Mouse (Mus musculus) hindbrain, embryonic 16.5 days (tissue): ENCODE measurements around the gene C1ql4. TPM values are rescaled to one million over a fixed set of nuclear protein-coding genes. Genes with fewer than 3 reads are reported as not detected.

ENCODE experiments used
- ATAC-seq: fragments of 200-750 bp; cut with Nextera tagmentation; 2 replicates; pipeline ENCODE4 v1.8.0; 2017; ENCODE audit warnings: moderate TSS enrichment, moderate library complexity
- H3K27ac ChIP-seq: fragments of 300-500 bp; sonication (generic); 2 replicates; pipeline ENCODE4 v1.5.1; 2014; ENCODE audit warnings: low read depth, mild to moderate bottlenecking, control low read depth, low read length, moderate library complexity
- H3K27me3 ChIP-seq: fragments of 300-500 bp; sonication (generic); replicated peaks from 2 replicates; pipeline ENCODE4 v1.6.1; 2014; ENCODE audit warnings: low read length; ENCODE audit not compliant: control insufficient read depth, insufficient read depth
- H3K36me3 ChIP-seq: fragments of 300-500 bp; sonication (generic); 2 replicates; pipeline ENCODE4 v1.6.1; 2014; ENCODE audit warnings: mild to moderate bottlenecking, low read length, moderate library complexity, mixed read lengths; ENCODE audit not compliant: control insufficient read depth, insufficient read depth
- H3K4me1 ChIP-seq: fragments of 300-500 bp; sonication (generic); 2 replicates; pipeline ENCODE4 v1.6.1; 2014; ENCODE audit warnings: low read depth, low read length; ENCODE audit not compliant: control insufficient read depth, insufficient read depth
- H3K4me2 ChIP-seq: fragments of 300-500 bp; sonication (generic); 2 replicates; pipeline ENCODE4 v1.6.1; 2014; ENCODE audit warnings: mild to moderate bottlenecking, low read length, control low read depth, moderate library complexity
- H3K4me3 ChIP-seq: fragments of 300-500 bp; sonication (generic); 2 replicates; pipeline ENCODE4 v1.5.1; 2014; ENCODE audit warnings: mild to moderate bottlenecking, low read length, control low read depth, moderate library complexity
- H3K9ac ChIP-seq: fragments of 300-500 bp; sonication (generic); 2 replicates; pipeline ENCODE4 v1.6.1; 2014; ENCODE audit warnings: low read depth, mild to moderate bottlenecking, control low read depth, low read length, moderate library complexity
- H3K9me3 ChIP-seq: fragments of 300-500 bp; sonication (generic); 2 replicates; pipeline ENCODE4 v1.6.1; 2014; ENCODE audit warnings: mild to moderate bottlenecking, low read length, moderate library complexity; ENCODE audit not compliant: control insufficient read depth
- WGBS: fragments of 180-500 bp; shearing (Covaris S2); extraction: QIAGEN DNeasy Blood & Tissue Kit; methylation state at CpG from one replicate; pipeline ENCODE4 v1.1.7; 2014; 5-methylcytosine and 5-hydroxymethylcytosine counted together
- polyA plus RNA-seq: library from polyadenylated mRNA; unstranded; fragments of >200 nt; fragmentation: Nextera tagmentation; extraction: Ambion mirVana; gene quantifications from 2 replicates; pipeline ENCODE4 v1.2.1, GENCODE M21; 2015

C1ql4 gene
- 4.0 and 5.7 TPM in 2 replicates for polyA plus RNA-seq

GRCm38 (mm10) chr15:99087253-99088075 is at the start of gene C1ql4:
Gene C1ql4 (minus strand): TSS chr15:99087817.
- no peak within 1 kb of the TSS; the same call in 1 of the 2 replicates for H3K9ac ChIP-seq
- H3K9me3 ChIP-seq, result no peaks in the 10 kb centered on the region
- ATAC-seq, result 0 out of 2 replicates have a peak, but pooled peaks have one; percentile 9
- peak within 1 kb of the TSS; percentile 25 for H3K4me3 ChIP-seq
- no peak within 1 kb of the TSS for H3K27ac ChIP-seq
- peaks cover 47% of the 10 kb centered on the region for H3K27me3 ChIP-seq
- peak within 1 kb of the TSS; percentile 55 for H3K4me2 ChIP-seq
- H3K4me1 ChIP-seq, result peaks cover 5% of the 10 kb centered on the region; the same call in 1 of the 2 replicates
- WGBS, result 5% methylated on average over 56 of the region's 60 CpGs
- no peaks in the 10 kb centered on the region for H3K36me3 ChIP-seq

GRCm38 (mm10) chr15:99129956-99130910 is 42.6 kb upstream of the C1ql4 start:
- Histone ChIP-seq H3K4me2 (no peak overlapping the region), H3K27me3 (no peaks in the 10 kb centered on the region), H3K4me1 (peaks cover 20% of the 10 kb centered on the region), H3K9me3 (no peaks in the 10 kb centered on the region), H3K36me3 (no peaks in the 10 kb centered on the region), H3K9ac (no peak overlapping the region), H3K4me3 (no peak overlapping the region), H3K27ac (no peak overlapping the region)
- no peak for ATAC-seq
- 69% methylated on average over 22 of the region's 22 CpGs for WGBS

DNA sequence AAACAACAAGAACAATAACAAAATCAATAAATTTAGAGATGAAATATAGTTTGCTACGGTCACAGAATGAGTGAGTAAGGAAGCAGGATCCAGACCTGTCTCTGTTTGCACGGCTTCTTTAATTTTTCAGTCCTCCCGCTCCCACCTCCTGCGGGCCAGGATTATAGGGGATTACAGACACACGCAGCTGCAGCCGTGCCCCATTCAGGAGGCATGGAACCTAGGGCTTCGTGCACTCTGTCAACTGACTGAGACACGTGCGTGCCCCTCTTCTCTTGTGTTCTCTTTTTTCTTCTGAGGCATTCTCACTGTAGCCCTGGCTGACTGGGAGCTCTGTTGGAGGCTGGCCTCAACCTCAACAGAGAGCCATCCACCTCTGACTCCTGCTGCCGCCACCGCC is 41.8 kb upstream of the C1ql4 start:
- H3K9me3 ChIP-seq, result no peaks in the 10 kb centered on the region
- no peaks in the 10 kb centered on the region for H3K27me3 ChIP-seq
- 62% methylated on average over 11 of the region's 11 CpGs for WGBS
- no peak overlapping the region for H3K4me2 ChIP-seq
- no peak overlapping the region; the same call in 1 of the 2 replicates for H3K9ac ChIP-seq
- no peak for ATAC-seq
- no peak overlapping the region for H3K27ac ChIP-seq
- no peak overlapping the region for H3K4me3 ChIP-seq
- peaks cover 20% of the 10 kb centered on the region for H3K4me1 ChIP-seq
- no peaks in the 10 kb centered on the region for H3K36me3 ChIP-seq

DNA sequence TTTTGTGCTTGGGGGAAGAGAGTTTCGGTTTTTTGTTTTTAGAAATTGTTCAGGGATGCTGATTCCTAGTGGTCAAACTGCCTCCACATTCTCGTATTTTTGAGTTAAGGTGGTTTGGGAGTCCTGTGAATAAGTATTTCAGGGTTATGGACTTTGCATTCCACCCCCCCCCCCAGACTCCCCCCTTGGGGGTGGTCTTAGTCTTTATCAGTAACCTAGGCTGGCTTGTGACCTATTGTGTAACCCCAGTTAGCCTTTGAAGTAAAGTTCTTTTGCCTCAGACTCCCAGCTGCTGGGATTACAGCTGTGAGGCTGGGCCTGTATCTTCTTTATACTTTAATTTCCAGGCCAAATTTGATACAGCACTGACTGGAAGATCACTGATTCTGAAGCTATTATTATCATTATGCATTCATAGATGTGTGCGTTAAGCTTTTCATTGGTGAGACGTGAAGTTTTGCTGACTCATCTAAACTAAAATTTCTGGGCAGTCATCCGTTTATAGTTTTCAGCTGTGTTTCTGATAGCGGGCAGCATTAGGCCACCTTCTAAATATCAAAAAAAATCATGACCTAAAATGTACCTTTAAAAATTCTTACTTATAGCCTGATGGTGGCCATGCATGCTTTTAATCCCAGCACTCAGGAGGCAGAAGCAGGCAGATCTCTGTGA is 40.4 kb upstream of the C1ql4 start:
- Histone ChIP-seq H3K4me3 (peak overlapping the region; percentile 73), H3K4me1 (peaks cover 20% of the 10 kb centered on the region), H3K36me3 (no peaks in the 10 kb centered on the region), H3K27ac (no peak overlapping the region), H3K27me3 (no peaks in the 10 kb centered on the region), H3K9me3 (no peaks in the 10 kb centered on the region), H3K9ac (no peak overlapping the region), H3K4me2 (peak overlapping the region; percentile 95)
- WGBS, result 57% methylated on average over 6 of the region's 6 CpGs
- no peak for ATAC-seq

DNA sequence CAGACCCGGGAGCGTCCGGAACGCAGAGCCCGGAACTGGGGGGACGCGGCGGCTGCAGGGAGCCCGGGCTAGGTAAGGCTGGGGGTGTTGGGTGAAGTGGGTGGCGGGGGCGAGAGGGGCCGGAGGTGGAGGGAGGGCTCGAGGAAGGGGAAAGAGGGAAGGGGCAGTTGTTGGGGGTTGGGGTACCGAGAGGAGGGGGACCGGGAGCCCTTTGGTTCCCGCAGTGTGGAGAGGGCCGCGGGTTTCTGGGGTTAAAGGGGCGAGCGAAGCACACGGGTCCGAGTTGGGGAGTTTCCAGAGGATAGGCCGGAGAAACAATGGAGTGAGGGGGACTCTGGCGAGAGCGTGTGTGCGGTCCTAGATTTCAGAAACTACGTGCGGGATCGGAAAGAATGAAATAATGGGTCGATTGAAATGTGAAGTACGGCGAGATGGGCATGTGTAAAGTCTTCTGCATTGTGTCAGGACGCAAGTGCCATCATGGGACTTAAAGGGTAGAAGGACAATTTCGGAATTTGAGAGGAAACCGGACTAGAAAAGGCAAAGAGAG is 39.3 kb upstream of the C1ql4 start:
- Histone ChIP-seq H3K4me3 (peak overlapping the region; percentile 73), H3K9ac (peak overlapping the region; percentile 88), H3K27me3 (no peaks in the 10 kb centered on the region), H3K4me1 (peaks cover 20% of the 10 kb centered on the region), H3K36me3 (no peaks in the 10 kb centered on the region), H3K27ac (peak overlapping the region; percentile 95), H3K9me3 (no peaks in the 10 kb centered on the region), H3K4me2 (peak overlapping the region; percentile 95)
- WGBS, result 0% methylated on average over 35 of the region's 35 CpGs
- peak; percentile 62 for ATAC-seq

DNA sequence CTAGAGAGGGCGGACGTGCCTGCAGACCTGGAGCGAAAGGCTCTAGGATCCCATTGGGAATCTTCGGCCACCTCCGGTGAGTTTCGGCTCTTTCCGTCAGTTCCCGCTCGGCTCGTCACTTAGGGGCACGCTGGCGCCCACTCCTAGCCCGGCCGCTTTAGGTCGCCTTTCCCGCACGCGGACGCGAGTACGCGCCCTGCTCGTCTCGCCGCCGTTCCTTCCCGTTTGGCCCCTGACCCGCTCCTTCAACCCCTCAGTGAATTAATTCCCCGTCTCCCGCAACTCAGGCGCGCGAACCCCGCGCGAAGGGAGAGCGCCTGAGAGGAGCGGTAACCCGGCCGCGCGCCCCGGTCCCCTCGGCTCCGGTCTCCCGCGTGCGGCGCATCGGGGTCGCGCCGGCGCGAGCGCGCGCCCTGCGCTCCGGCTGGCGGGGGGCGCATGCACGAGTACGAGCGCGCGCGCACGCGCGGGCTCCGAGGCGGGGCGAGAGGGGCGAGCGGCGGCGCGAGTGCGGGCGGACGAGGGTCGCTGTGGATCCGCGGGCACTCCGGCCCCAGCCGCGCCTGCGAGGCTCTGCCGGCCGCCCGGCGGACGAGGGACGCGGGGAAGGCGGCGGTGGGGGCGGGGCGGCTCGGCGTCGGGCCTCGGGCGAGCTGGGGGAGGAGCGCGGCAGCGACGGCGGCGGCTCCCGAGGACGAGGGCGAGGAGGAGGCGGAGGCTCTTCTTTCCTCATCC is 38.6 kb upstream of the C1ql4 start:
- WGBS, result under 1% methylated on average over 93 of the region's 115 CpGs
- Histone ChIP-seq H3K4me1 (peaks cover 20% of the 10 kb centered on the region), H3K27me3 (no peaks in the 10 kb centered on the region), H3K27ac (peak overlapping the region; percentile 95), H3K4me3 (peak overlapping the region; percentile 73), H3K36me3 (no peaks in the 10 kb centered on the region), H3K9me3 (no peaks in the 10 kb centered on the region), H3K9ac (peak overlapping the region; percentile 88), H3K4me2 (peak overlapping the region; percentile 95)
- ATAC-seq, result peak; percentile 93

DNA sequence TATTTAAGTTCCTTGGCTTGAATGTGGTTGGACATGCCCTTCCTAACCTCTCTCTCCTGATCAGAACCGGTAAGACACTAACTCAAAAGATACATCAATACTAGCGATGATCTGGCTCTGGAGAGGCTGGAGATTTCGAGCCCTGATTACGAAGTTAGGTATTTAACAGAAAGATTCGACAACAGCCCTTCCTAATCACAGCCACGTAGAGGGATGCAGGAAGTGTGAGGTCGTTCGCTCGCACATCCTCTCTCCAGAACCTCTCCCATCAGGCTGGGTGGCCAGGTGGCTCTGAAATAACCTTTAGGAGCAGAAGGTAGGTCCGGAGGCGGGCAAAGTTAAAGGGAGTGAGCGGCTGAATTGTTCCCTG is 38.1 kb upstream of the C1ql4 start, which contains the start of gene Spats2:
Gene Spats2, plus strand, starts transcription at position 206 of the 370 bp plus-strand sequence.
- H3K4me1 ChIP-seq, result peaks cover 19% of the 10 kb centered on the region
- peak within 1 kb of the TSS; percentile 95 for H3K4me2 ChIP-seq
- H3K9me3 ChIP-seq, result no peaks in the 10 kb centered on the region
- peak within 1 kb of the TSS; percentile 95 for H3K27ac ChIP-seq
- peak within 1 kb of the TSS; percentile 73 for H3K4me3 ChIP-seq
- H3K36me3 ChIP-seq, result no peaks in the 10 kb centered on the region
- no peaks in the 10 kb centered on the region for H3K27me3 ChIP-seq
- peak within 1 kb of the TSS; percentile 88 for H3K9ac ChIP-seq
- ATAC-seq, result no peak
- WGBS, result 4% methylated on average over 12 of the region's 12 CpGs

GRCm38 (mm10) chr15:99122642-99123041 is 35.0 kb upstream of the C1ql4 start:
- no peak for ATAC-seq
- no peak overlapping the region for H3K4me2 ChIP-seq
- H3K4me1 ChIP-seq, result peaks cover 3% of the 10 kb centered on the region
- H3K36me3 ChIP-seq, result no peaks in the 10 kb centered on the region
- 82% methylated on average over 2 of the region's 2 CpGs for WGBS
- H3K27me3 ChIP-seq, result no peaks in the 10 kb centered on the region
- no peak overlapping the region for H3K4me3 ChIP-seq
- H3K27ac ChIP-seq, result no peak overlapping the region
- no peaks in the 10 kb centered on the region for H3K9me3 ChIP-seq
- no peak overlapping the region for H3K9ac ChIP-seq
